Mouse (Mus musculus): ENCODE data around the gene Apex2.
"Not testable (repeated sequence)": the region's sequence is repeated elsewhere in the genome, so short reads cannot be mapped to it uniquely, and the experiment has no call there.

The Apex2 gene

DNA sequence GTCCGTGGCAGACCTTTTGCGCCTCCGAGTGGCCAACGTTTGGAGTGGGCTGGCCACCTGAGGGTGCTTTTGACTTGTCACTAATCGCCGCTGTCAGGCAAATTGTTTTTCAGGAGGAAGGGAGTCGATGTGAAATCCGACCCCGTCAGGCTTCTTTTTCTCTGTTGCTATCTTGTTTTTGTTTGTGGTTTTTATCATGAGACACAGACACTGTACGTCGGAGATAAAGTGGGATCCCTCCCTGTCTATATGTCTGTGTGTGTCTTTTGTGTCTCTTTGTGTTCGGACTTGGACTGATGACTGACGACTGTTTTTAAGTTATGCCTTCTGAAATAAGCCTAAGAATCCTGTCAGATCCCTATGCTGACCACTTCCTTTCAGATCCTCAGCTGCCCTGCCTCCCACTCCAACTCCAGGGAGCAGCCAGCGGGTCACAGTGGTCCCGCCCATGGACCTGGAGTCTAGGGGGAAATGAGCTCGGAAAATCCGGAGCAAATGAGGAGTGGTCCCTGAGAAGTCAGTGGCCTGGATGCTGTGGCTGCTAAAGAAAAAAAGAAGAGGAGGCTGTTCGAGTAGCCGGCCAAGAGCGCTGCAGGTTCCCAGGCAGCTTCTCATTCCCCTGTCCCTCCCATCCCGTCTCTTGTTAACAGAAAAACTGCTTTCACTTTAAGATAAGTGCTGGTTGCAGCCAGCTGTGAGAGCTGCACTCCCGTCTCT lies 103.2 kb downstream of the Apex2 start:
- not testable (repeated sequence) for DNase-seq

DNA sequence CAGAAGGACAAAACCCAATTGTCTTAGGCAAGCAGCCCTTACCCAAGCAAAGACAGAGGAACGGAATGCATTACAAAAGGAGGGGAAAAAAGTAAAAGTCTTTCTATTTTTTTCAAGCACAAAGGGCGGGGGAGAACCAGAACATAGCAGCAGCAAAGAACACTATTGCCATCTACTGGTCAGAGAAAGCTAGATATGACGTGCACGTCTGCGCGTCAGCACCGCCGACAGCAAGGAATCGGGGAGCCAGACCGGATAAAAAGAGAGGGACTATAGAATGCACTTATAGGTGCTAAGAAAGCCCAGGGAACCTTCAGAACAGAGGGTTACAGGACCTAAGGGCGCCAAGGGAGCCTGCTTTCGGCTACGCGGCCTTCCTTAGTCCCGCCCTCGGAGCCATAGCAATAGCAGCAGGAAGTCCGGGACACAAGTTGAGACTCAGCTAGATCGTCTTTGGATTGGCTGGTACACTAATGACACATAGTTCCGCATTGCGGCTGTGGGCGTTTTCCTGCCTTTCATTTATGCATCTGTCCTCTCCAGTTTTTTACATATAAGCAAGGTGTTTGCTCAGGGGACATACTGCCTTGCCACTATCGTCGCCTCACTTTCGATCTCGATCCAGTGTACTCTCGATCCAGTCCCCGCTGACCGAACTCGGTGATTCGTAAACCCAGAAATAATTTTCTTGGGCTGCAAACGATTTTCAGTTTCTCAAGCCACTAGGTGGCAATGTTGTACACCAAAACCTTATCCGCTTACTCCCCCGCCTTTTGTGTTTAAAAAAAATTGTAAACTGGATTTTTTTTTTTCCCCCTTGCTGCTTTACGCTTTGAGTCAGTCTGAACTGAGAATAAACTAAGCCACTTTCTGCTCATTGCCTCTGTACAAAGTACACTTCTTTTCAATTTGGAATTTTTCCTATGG lies 111.6 kb downstream of the Apex2 start:
- DNase-seq: peak; percentile 91

DNA sequence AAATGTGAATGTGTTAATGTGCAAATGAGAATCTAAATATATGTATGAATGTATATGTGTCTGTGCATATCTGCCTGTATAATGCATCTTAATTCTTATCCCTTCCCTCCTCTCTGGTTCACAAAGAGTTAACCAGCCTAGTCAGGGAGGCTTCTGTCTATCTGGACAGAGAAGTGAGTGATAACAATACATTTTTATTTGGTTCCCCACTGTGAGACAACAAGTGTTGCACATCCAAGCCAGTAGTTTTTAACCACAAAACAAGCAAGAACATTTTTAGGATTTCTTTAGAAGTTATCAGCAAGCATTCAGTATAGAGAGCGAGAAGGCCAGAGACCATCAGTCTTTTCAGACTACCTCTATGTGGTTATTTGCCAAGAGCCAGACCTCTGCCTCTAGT lies 118.3 kb downstream of the Apex2 start:
- DNase-seq: no peak
